Mouse (Mus musculus) cerebellum, postnatal 10 days (tissue): ENCODE results near the gene Igfbp4.

ENCODE experiments used
- DNase-seq, 2 experiments: peaks; one replicate each; pipeline ENCODE4 v3.0.0; 2021; ENCODE audit warnings: mixed read lengths in 2 of 2

The Igfbp4 gene

GRCm38 (mm10) chr11:99083516-99083915, 42.5 kb downstream of the Igfbp4 start:
- DNase-seq = no peak

GRCm38 (mm10) chr11:99084366-99084765, 43.3 kb downstream of the Igfbp4 start:
- no peak for DNase-seq

GRCm38 (mm10) chr11:99088486-99088885, 47.4 kb downstream of the Igfbp4 start:
- DNase-seq = no peak

- no peak for DNase-seq
Measured at GRCm38 (mm10) chr11:99089077-99089601, 48.1 kb downstream of the Igfbp4 start, which contains the start of gene Tns4. Tns4 (minus strand) TSS chr11:99089306.

- no peak for DNase-seq
Measured at GRCm38 (mm10) chr11:99090391-99090790, 49.3 kb downstream of the Igfbp4 start.

- no peak for DNase-seq
Measured at GRCm38 (mm10) chr11:99091666-99092065, 50.6 kb downstream of the Igfbp4 start.

- DNase-seq = no peak
Measured at GRCm38 (mm10) chr11:99093740-99094139, 52.7 kb downstream of the Igfbp4 start.

GRCm38 (mm10) chr11:99094911-99095676, 54.0 kb downstream of the Igfbp4 start:
- DNase-seq = no peak

GRCm38 (mm10) chr11:99095759-99096158, 54.7 kb downstream of the Igfbp4 start:
- no peak for DNase-seq

- DNase-seq = no peak
Measured at GRCm38 (mm10) chr11:99096417-99096816, 55.4 kb downstream of the Igfbp4 start.

GRCm38 (mm10) chr11:99096996-99097774, 56.1 kb downstream of the Igfbp4 start:
- no peak for DNase-seq

- DNase-seq = no peak
Measured at GRCm38 (mm10) chr11:99098924-99099323, 57.9 kb downstream of the Igfbp4 start.

GRCm38 (mm10) chr11:99099516-99099915, 58.5 kb downstream of the Igfbp4 start:
- DNase-seq = peak; percentile 59 to 68

GRCm38 (mm10) chr11:99100215-99100614, 59.2 kb downstream of the Igfbp4 start:
- no peak for DNase-seq

GRCm38 (mm10) chr11:99101693-99102092, 60.6 kb downstream of the Igfbp4 start:
- no peak for DNase-seq

GRCm38 (mm10) chr11:99102575-99103270, 61.7 kb downstream of the Igfbp4 start:
- DNase-seq = no peak
